9 mouse cellular contexts compared by ENCODE assay signal in genomic region chr11:59302700-59303569, GRCm38 (mm10). TPM values are rescaled to one million over a fixed set of nuclear protein-coding genes. Genes with fewer than 3 reads are reported as not detected.
DNase-seq lines count a peak whose midpoint lies in the region; ATAC-seq and TF ChIP-seq lines count a peak whose summit lies in the region.
"Had no signal": no experiment of that assay in that cellular context is flagged by ENCODE, and none has a peak within 500 bp of the region (broad histone marks: within the 10 kb centered on the region; RNA-seq: fewer than 3 reads in every experiment).

No protein-coding gene starts in this region.

- DNase-seq in kidney, adult 2 months: peak; percentile 92
- peak; percentile 78 for DNase-seq in cerebellum, adult 8-10 months
- DNase-seq in frontal cortex, adult 2 months (ENCODE audit: extremely low spot score in 1 of 2, low spot score in 1 of 2): peak; percentile 84 to 91
- peak; percentile 95 for DNase-seq in hindbrain, postnatal 0 days (ENCODE audit: low spot score)
- peak; percentile 28 to 61 for DNase-seq in thymus, postnatal 10 days (ENCODE audit: low spot score in 2 of 2)

- ATAC-seq in kidney, embryonic 16.5 days (ENCODE audit: low FRiP score, low TSS enrichment): no peak
- ATAC-seq in hindbrain, postnatal 0 days: peak; percentile 60
- ATAC-seq in limb, embryonic 12.5 days (ENCODE audit: insufficient number of reproducible peaks, insufficient read depth, low FRiP score, low TSS enrichment, low read depth): 0 out of 2 replicates have a peak, but pooled peaks have one; percentile 2
- 0 out of 2 replicates have a peak, but pooled peaks have one; percentile 60 for ATAC-seq in neural tube, embryonic 15.5 days (ENCODE audit: low FRiP score)

- no peaks in the 10 kb centered on the region for H3K9me3 ChIP-seq in kidney, embryonic 16.5 days (ENCODE audit: low read length)
- H3K9me3 ChIP-seq in hindbrain, postnatal 0 days (ENCODE audit: low read length): no peaks in the 10 kb centered on the region
- no peaks in the 10 kb centered on the region for H3K9me3 ChIP-seq in limb, embryonic 12.5 days
- H3K9me3 ChIP-seq in neural tube, embryonic 15.5 days (replicated peaks): no peaks in the 10 kb centered on the region
- H3K9me3 ChIP-seq: embryonic facial prominence, embryonic 12.5 days had no signal

- no peak overlapping the region for H3K27ac ChIP-seq in kidney, adult 2 months (ENCODE audit: insufficient read depth, low read depth, low read length)
- H3K27ac ChIP-seq in kidney, embryonic 16.5 days (ENCODE audit: low read length): no peak overlapping the region
- H3K27ac ChIP-seq in hindbrain, postnatal 0 days: no peak overlapping the region
- no peak overlapping the region for H3K27ac ChIP-seq in limb, embryonic 12.5 days
- H3K27ac ChIP-seq in neural tube, embryonic 15.5 days (replicated peaks): no peak overlapping the region
- H3K27ac ChIP-seq: embryonic facial prominence, embryonic 12.5 days had no signal

- 24% methylated on average over 9 of the region's 10 CpGs for WGBS in kidney, adult 2 months
- 36% methylated on average over 5 of the region's 10 CpGs for WGBS in kidney, embryonic 16.5 days
- WGBS in hindbrain, postnatal 0 days: 31% methylated on average over 5 of the region's 10 CpGs
- 25% methylated on average over 9 of the region's 10 CpGs for WGBS in limb, embryonic 12.5 days
- WGBS in neural tube, embryonic 15.5 days: 33% methylated on average over 5 of the region's 10 CpGs

- H3K4me2 ChIP-seq in kidney, embryonic 16.5 days (replicated peaks; ENCODE audit: low read depth, low read length): no peak overlapping the region
- no peak overlapping the region for H3K4me2 ChIP-seq in hindbrain, postnatal 0 days (ENCODE audit: low read depth, low read length)
- no peak overlapping the region for H3K4me2 ChIP-seq in limb, embryonic 12.5 days
- no peak overlapping the region for H3K4me2 ChIP-seq in neural tube, embryonic 15.5 days
- H3K4me2 ChIP-seq: embryonic facial prominence, embryonic 12.5 days had no signal

- TF ChIP-seq CTCF in kidney, adult 2 months (conservative IDR thresholded peaks at IDR 0.05; ENCODE audit: insufficient read depth, insufficient read length, low read depth, low read length): peak; percentile 90
- peak; percentile 94 for TF ChIP-seq CTCF in hindbrain, postnatal 0 days (IDR thresholded peaks at IDR 0.05; ENCODE audit: low read depth)

- no peak for TF ChIP-seq POLR2A in kidney, adult 2 months (IDR thresholded peaks at IDR 0.05; ENCODE audit: low read depth, low read length)

- H3K4me1 ChIP-seq in kidney, adult 2 months (ENCODE audit: control insufficient read depth, insufficient read depth, low read length): no peaks in the 10 kb centered on the region
- peaks cover 20% of the 10 kb centered on the region for H3K4me1 ChIP-seq in kidney, embryonic 16.5 days (ENCODE audit: insufficient read depth, low read length)
- H3K4me1 ChIP-seq in hindbrain, postnatal 0 days (ENCODE audit: insufficient read depth, low read length): peaks cover 4% of the 10 kb centered on the region; the same call in 1 of the 2 replicates
- H3K4me1 ChIP-seq in limb, embryonic 12.5 days (replicated peaks): peaks cover 23% of the 10 kb centered on the region
- peaks cover 23% of the 10 kb centered on the region for H3K4me1 ChIP-seq in neural tube, embryonic 15.5 days

- H3K4me3 ChIP-seq in kidney, adult 2 months (ENCODE audit: insufficient read depth, low read depth, low read length): no peak overlapping the region
- no peak overlapping the region for H3K4me3 ChIP-seq in kidney, embryonic 16.5 days (ENCODE audit: low read length)
- no peak overlapping the region for H3K4me3 ChIP-seq in hindbrain, postnatal 0 days (ENCODE audit: low read length)
- no peak overlapping the region for H3K4me3 ChIP-seq in limb, embryonic 12.5 days (replicated peaks)
- H3K4me3 ChIP-seq in neural tube, embryonic 15.5 days (replicated peaks): no peak overlapping the region
- H3K4me3 ChIP-seq: embryonic facial prominence, embryonic 12.5 days had no signal

- no peaks in the 10 kb centered on the region for H3K27me3 ChIP-seq in kidney, adult 2 months (replicated peaks; ENCODE audit: control insufficient read depth, insufficient read depth, low read length)
- peaks cover 57% of the 10 kb centered on the region for H3K27me3 ChIP-seq in kidney, embryonic 16.5 days (ENCODE audit: insufficient read depth, low read length)
- H3K27me3 ChIP-seq in hindbrain, postnatal 0 days (ENCODE audit: insufficient read depth, low read length): peaks cover 25% of the 10 kb centered on the region; the same call in 1 of the 2 replicates
- H3K27me3 ChIP-seq in limb, embryonic 12.5 days: peaks cover 88% of the 10 kb centered on the region
- H3K27me3 ChIP-seq in neural tube, embryonic 15.5 days (replicated peaks): peaks cover 60% of the 10 kb centered on the region

- H3K9ac ChIP-seq in kidney, embryonic 16.5 days (replicated peaks; ENCODE audit: low read length): no peak overlapping the region
- no peak overlapping the region for H3K9ac ChIP-seq in hindbrain, postnatal 0 days (replicated peaks; ENCODE audit: low read length)
- no peak overlapping the region for H3K9ac ChIP-seq in limb, embryonic 12.5 days (replicated peaks)
- no peak overlapping the region for H3K9ac ChIP-seq in neural tube, embryonic 15.5 days (replicated peaks)
- H3K9ac ChIP-seq: embryonic facial prominence, embryonic 12.5 days had no signal

- no peaks in the 10 kb centered on the region for H3K36me3 ChIP-seq in kidney, adult 2 months (ENCODE audit: control insufficient read depth, insufficient read depth, low read length)
- H3K36me3 ChIP-seq in kidney, embryonic 16.5 days (ENCODE audit: insufficient read depth, low read length): no peaks in the 10 kb centered on the region
- no peaks in the 10 kb centered on the region for H3K36me3 ChIP-seq in hindbrain, postnatal 0 days (ENCODE audit: insufficient read depth, low read length)
- no peaks in the 10 kb centered on the region for H3K36me3 ChIP-seq in limb, embryonic 12.5 days
- no peaks in the 10 kb centered on the region for H3K36me3 ChIP-seq in neural tube, embryonic 15.5 days
- H3K36me3 ChIP-seq: embryonic facial prominence, embryonic 12.5 days had no signal

RNA-seq across cellular contexts. Expression of gene Wnt9a, which starts 3.8 kb away (rescaled TPM):
- polyA plus RNA-seq in kidney, adult 2 months (2012; rRNA removed): 1.7 and 1.8 TPM in 2 replicates
- polyA plus RNA-seq in kidney, embryonic 16.5 days (2015; fragmentation: Nextera tagmentation; extraction: Ambion mirVana): 1.6 and 1.8 TPM in 2 replicates
- polyA plus RNA-seq in frontal cortex, adult 2 months (2012; rRNA removed): 9.4 and 12.2 TPM in 2 replicates
- total RNA-seq in hindbrain, postnatal 0 days (2014; rRNA removed): 2.8 and 4.5 TPM in 2 replicates
- polyA plus RNA-seq in hindbrain, postnatal 0 days (2015; fragmentation: Nextera tagmentation; extraction: Ambion mirVana): 2.1 and 2.3 TPM in 2 replicates
- polyA plus RNA-seq in limb, embryonic 12.5 days (2016; fragmentation: Nextera tagmentation; extraction: Ambion mirVana): 5.0 and 5.6 TPM in 2 replicates
- polyA plus RNA-seq in neural tube, embryonic 15.5 days (2015; fragmentation: Nextera tagmentation; extraction: Ambion mirVana): 2.6 and 3.0 TPM in 2 replicates

RNA-seq across cellular contexts. Expression of gene Wnt3a, which starts 12.4 kb away (rescaled TPM):
- not detected in 2 replicates for polyA plus RNA-seq in kidney, adult 2 months (2012; rRNA removed)
- not detected in 2 replicates for polyA plus RNA-seq in kidney, embryonic 16.5 days (2015; fragmentation: Nextera tagmentation; extraction: Ambion mirVana)
- 0.04 TPM in 1 of 2 replicates, not detected in the other for polyA plus RNA-seq in frontal cortex, adult 2 months (2012; rRNA removed)
- total RNA-seq in hindbrain, postnatal 0 days (2014; rRNA removed): 0.61 and 0.68 TPM in 2 replicates
- polyA plus RNA-seq in hindbrain, postnatal 0 days (2015; fragmentation: Nextera tagmentation; extraction: Ambion mirVana): 0.31 and 0.44 TPM in 2 replicates
- 1.6 and 2.6 TPM in 2 replicates for polyA plus RNA-seq in limb, embryonic 12.5 days (2016; fragmentation: Nextera tagmentation; extraction: Ambion mirVana)
- 0.14 and 0.35 TPM in 2 replicates for polyA plus RNA-seq in neural tube, embryonic 15.5 days (2015; fragmentation: Nextera tagmentation; extraction: Ambion mirVana)

Comparison
In these comparisons a context has a peak if more than half of its experiments do, and no peak if none do; other contexts are left out.
1. DNase-seq: peak in every context shown above with its lines; median percentile 95 in hindbrain, postnatal 0 days; 92 in kidney, adult 2 months; 88 in frontal cortex, adult 2 months; 78 in cerebellum, adult 8-10 months; 44 in thymus, postnatal 10 days.